Mouse (Mus musculus): Measurements from ENCODE around the gene Nt5dc1.

DNA sequence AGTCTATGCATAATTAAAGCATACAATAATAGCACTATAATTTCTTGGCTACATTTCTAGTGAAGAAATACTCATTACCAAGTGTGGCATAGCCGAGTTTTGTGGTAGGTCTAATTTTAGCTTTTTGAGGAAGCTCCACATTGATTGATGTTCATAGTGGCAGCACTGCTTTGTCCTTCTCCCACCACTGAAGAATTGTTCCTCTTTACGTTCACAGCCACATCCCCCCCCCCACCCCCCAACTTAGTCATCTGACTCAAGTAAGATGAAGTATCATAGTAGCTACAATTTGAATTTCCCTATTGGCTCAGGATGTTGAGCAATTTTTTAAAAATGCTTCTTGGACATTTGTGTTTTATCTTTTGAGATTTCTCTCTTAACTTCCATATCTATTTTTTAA is 168.8 kb downstream of the Nt5dc1 start:
- TF ChIP-seq CTCF (IDR thresholded peaks at IDR 0.05; ENCODE audit: insufficient read depth, low read length) (no peak), POLR2A (IDR thresholded peaks at IDR 0.05; ENCODE audit: borderline replicate concordance, extremely low read depth, low read depth, low read length) (no peak)

All from lung, adult 2 months (tissue).